Mouse (Mus musculus) cerebellum, adult 2 months (tissue): Measurements from ENCODE around the gene Atg5.

ENCODE experiments used
- CTCF ChIP-seq: fragments of 200-500 bp; IDR thresholded peaks from 2 replicates; pipeline ENCODE4 v1.5.1; 2011; ENCODE audit warnings: low read depth, mild to moderate bottlenecking, control low read depth, low read length, moderate library complexity, borderline replicate concordance; ENCODE audit not compliant: insufficient read depth
- POLR2A ChIP-seq: fragments of 200-500 bp; IDR thresholded peaks from 2 replicates; pipeline ENCODE4 v1.6.1; 2011; ENCODE audit warnings: low read length, control low read depth, borderline replicate concordance; ENCODE audit not compliant: insufficient read depth

GRCm38 (mm10) chr10:44323070-44323775, 55.1 kb downstream of the Atg5 start:
- TF ChIP-seq CTCF (no peak), POLR2A (no peak)
